Mouse (Mus musculus): Measurements from ENCODE around the gene Stab1.

GRCm38 (mm10) chr14:31195521-31195920 is 27.1 kb upstream of the Stab1 start:
- TF ChIP-seq CTCF (IDR thresholded peaks at IDR 0.05; ENCODE audit: low read depth, low read length) (no peak), TAL1 (conservative IDR thresholded peaks at IDR 0.05; ENCODE audit: low read depth, low read length) (no peak), GATA2 (IDR thresholded peaks at IDR 0.05; ENCODE audit: borderline replicate concordance, low read depth, low read length) (no peak), GATA1 (IDR thresholded peaks at IDR 0.05; ENCODE audit: borderline replicate concordance, low read length) (no peak), POLR2AphosphoS5 (IDR thresholded peaks at IDR 0.05; ENCODE audit: insufficient replicate concordance, low read depth, low read length) (no peak)

Data from G1E (cell line).